In the genomic region with DNA sequence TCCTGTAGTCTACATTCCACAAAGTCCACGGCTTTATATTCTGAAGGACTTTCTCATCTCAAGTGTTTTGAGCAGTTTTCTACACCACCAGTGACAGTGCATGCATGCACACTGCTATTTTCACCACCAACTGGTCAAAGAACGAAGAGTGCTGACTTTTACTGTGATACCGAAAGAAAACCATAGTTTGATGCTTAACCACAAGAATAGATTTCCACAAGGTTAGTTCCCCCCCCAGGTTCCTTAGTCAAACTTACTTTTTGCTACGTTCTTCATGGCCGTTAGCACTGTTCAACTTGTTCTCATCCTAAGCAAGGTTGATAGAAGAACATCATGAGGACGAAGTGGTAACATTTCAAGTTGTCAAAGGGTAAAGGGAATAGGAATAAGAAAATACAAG, we compare ENCODE assay signal across 12 mouse cellular contexts. TPM values are rescaled to one million over a fixed set of nuclear protein-coding genes. Genes with fewer than 3 reads are reported as not detected.
A peak's percentile ranks its signal among the peaks of the same experiment; 100 is the strongest.
DNase-seq lines count a peak whose midpoint lies in the region; ATAC-seq and TF ChIP-seq lines count a peak whose summit lies in the region.
"Had no signal": no experiment of that assay in that cellular context is flagged by ENCODE, and none has a peak within 500 bp of the region (broad histone marks: within the 10 kb centered on the region; RNA-seq: fewer than 3 reads in every experiment).

No protein-coding gene starts in this region.

- no peak for TF ChIP-seq EP300 in ES-Bruce4 (IDR thresholded peaks at IDR 0.05; ENCODE audit: insufficient read depth, low read depth, low read length)
- TF ChIP-seq EP300 in liver, embryonic 14.5 days (IDR thresholded peaks at IDR 0.05; ENCODE audit: low read depth) = no peak

- H3K4me3 ChIP-seq in gastrocnemius, adult 2 months = peak overlapping the region; percentile 94
- H3K4me3 ChIP-seq in layer of hippocampus, adult 2 months = peak overlapping the region; percentile 90
- H3K4me3 ChIP-seq in ES-Bruce4 (ENCODE audit: low read depth, low read length) = no peak overlapping the region
- no peak overlapping the region; a peak in 1 of 4 replicates for H3K4me3 ChIP-seq in liver, embryonic 14.5 days (ENCODE audit: insufficient read depth in 1 of 2, low read depth in 2 of 2, low read length in 2 of 2)

- no peak overlapping the region for H3K27ac ChIP-seq in gastrocnemius, adult 2 months
- no peak overlapping the region for H3K27ac ChIP-seq in layer of hippocampus, adult 2 months
- no peak overlapping the region for H3K27ac ChIP-seq in ES-Bruce4 (ENCODE audit: insufficient read depth, low read length)
- no peak overlapping the region for H3K27ac ChIP-seq in liver, embryonic 14.5 days

- peaks cover 63% of the 10 kb centered on the region for H3K36me3 ChIP-seq in ES-Bruce4 (ENCODE audit: control insufficient read depth, insufficient read depth, low read length, poor library complexity, severe bottlenecking)
- peaks cover 56% of the 10 kb centered on the region for H3K36me3 ChIP-seq in liver, embryonic 14.5 days (replicated peaks; ENCODE audit: control insufficient read depth, insufficient read depth, low read depth)

- DNase-seq in gastrocnemius, adult 2 months = no peak
- DNase-seq in gastrocnemius, postnatal 10 days = no peak
- no peak for DNase-seq in layer of hippocampus, adult 2 months (ENCODE audit: low spot score in 2 of 2)
- DNase-seq in layer of hippocampus, adult 8-10 months (ENCODE audit: low spot score in 2 of 2) = no peak
- DNase-seq in liver, embryonic 14.5 days (ENCODE audit: low read depth in 3 of 3, low spot score in 3 of 3) = no peak
- no peak for DNase-seq in left cerebral cortex, adult 8-10 months (ENCODE audit: low spot score in 2 of 2)
- no peak for DNase-seq in gastrocnemius, postnatal 25 days
- DNase-seq: B cell, adult 2 months; cerebellum, adult 11 months; kidney, postnatal 14 days; right cerebral cortex, postnatal 25 days had no signal

- 0 out of 2 replicates have a peak overlapping the region, but pooled peaks have one; percentile 34 for H3K9ac ChIP-seq in ES-Bruce4 (ENCODE audit: low read depth, poor library complexity, severe bottlenecking)
- no peak overlapping the region for H3K9ac ChIP-seq in liver, embryonic 14.5 days (replicated peaks)

- H3K4me2 ChIP-seq in liver, embryonic 14.5 days (ENCODE audit: low read depth) = peak overlapping the region; percentile 23; the same call in 1 of the 2 replicates

- intact Hi-C loops in gastrocnemius, adult 2 months (cut with DNase I) = loop anchor here (5.0 kb wide), 1 partner anchor 80 kb away; no protein-coding TSS in a partner anchor

- TF ChIP-seq POLR2A in ES-Bruce4 (IDR thresholded peaks at IDR 0.05; ENCODE audit: insufficient read depth, low read length) = no peak

- no peaks in the 10 kb centered on the region for H3K27me3 ChIP-seq in ES-Bruce4 (ENCODE audit: control insufficient read depth, insufficient read depth, low read length, poor library complexity, severe bottlenecking)
- no peaks in the 10 kb centered on the region for H3K27me3 ChIP-seq in liver, embryonic 14.5 days (ENCODE audit: control insufficient read depth, insufficient read depth, low read length)

- ATAC-seq in liver, embryonic 14.5 days (ENCODE audit: insufficient read depth) = no peak

- no peaks in the 10 kb centered on the region for H3K4me1 ChIP-seq in ES-Bruce4 (ENCODE audit: control insufficient read depth, insufficient read depth, low read length)
- H3K4me1 ChIP-seq in liver, embryonic 14.5 days (replicated peaks; ENCODE audit: control insufficient read depth in 2 of 2, insufficient read depth in 2 of 2, low read length in 1 of 2) = peaks cover 9 to 19% of the 10 kb centered on the region in 2 experiments

- no peak for TF ChIP-seq CTCF in gastrocnemius, adult 2 months (IDR thresholded peaks at IDR 0.05)
- TF ChIP-seq CTCF in layer of hippocampus, adult 2 months (conservative IDR thresholded peaks at IDR 0.05) = no peak
- no peak for TF ChIP-seq CTCF in ES-Bruce4 (IDR thresholded peaks at IDR 0.05; ENCODE audit: low read depth, low read length)
- TF ChIP-seq CTCF in liver, embryonic 14.5 days (IDR thresholded peaks at IDR 0.05; ENCODE audit: low read depth) = no peak

- H3K9me3 ChIP-seq in ES-Bruce4 (replicated peaks; ENCODE audit: control insufficient read depth, insufficient read depth, low read length, poor library complexity, severe bottlenecking) = no peaks in the 10 kb centered on the region
- no peaks in the 10 kb centered on the region for H3K9me3 ChIP-seq in liver, embryonic 14.5 days (ENCODE audit: control insufficient read depth, low read length)

- 77% methylated on average over 6 of the region's 6 CpGs for WGBS in liver, embryonic 14.5 days (ENCODE audit: insufficient replicate concordance)

RNA-seq across cellular contexts. Expression of a gene that starts 3.0 kb away (rescaled TPM):
- total RNA-seq in gastrocnemius, adult 2 months (2021) = 100 to 1,000 TPM; 119 TPM
- total RNA-seq in gastrocnemius, postnatal 10 days (2021) = 100 to 1,000 TPM; 139 to 199 TPM
- total RNA-seq in layer of hippocampus, adult 2 months (2021) = 100 to 1,000 TPM; 346 to 390 TPM
- 100 to 1,000 TPM; 305 to 360 (median 339) TPM for total RNA-seq in layer of hippocampus, adult 8-10 months (2022)
- 478 and 518 TPM in 2 replicates for polyA plus RNA-seq in ES-Bruce4 (2011; ENCODE audit: insufficient read depth, insufficient read length, low read depth, missing spikeins)
- 46.5 and 69.5 TPM in 2 replicates for polyA plus RNA-seq in liver, embryonic 14.5 days (2012; rRNA removed)
- polyA plus RNA-seq in liver, embryonic 14.5 days (2014; fragmentation: Nextera tagmentation; extraction: Ambion mirVana) = 207 and 223 TPM in 2 replicates
- 100 to 1,000 TPM; 276 to 295 (median 278) TPM for total RNA-seq in left cerebral cortex, adult 8-10 months (2022)
- total RNA-seq in gastrocnemius, postnatal 25 days (2021) = 10 to 100 TPM; 95.5 to 96.8 TPM

RNA-seq across cellular contexts. Expression of a gene that starts 19.2 kb away (rescaled TPM):
- 10 to 100 TPM; 30.8 to 31.4 TPM for total RNA-seq in gastrocnemius, adult 2 months (2021)
- total RNA-seq in gastrocnemius, postnatal 10 days (2021) = 10 to 100 TPM; 25.1 to 27.3 TPM
- 100 to 1,000 TPM; 106 to 116 TPM for total RNA-seq in layer of hippocampus, adult 2 months (2021)
- total RNA-seq in layer of hippocampus, adult 8-10 months (2022) = 100 to 1,000 TPM in 3 of 4 experiments, 10 to 100 TPM in 1; 98.7 to 122 (median 109) TPM
- 71.2 and 78.8 TPM in 2 replicates for polyA plus RNA-seq in ES-Bruce4 (2011; ENCODE audit: insufficient read depth, insufficient read length, low read depth, missing spikeins)
- 2.6 and 2.9 TPM in 2 replicates for polyA plus RNA-seq in liver, embryonic 14.5 days (2012; rRNA removed)
- 10.1 and 12.7 TPM in 2 replicates for polyA plus RNA-seq in liver, embryonic 14.5 days (2014; fragmentation: Nextera tagmentation; extraction: Ambion mirVana)
- 10 to 100 TPM; 72.9 to 93.9 (median 80.2) TPM for total RNA-seq in left cerebral cortex, adult 8-10 months (2022)
- total RNA-seq in gastrocnemius, postnatal 25 days (2021) = 10 to 100 TPM; 20.1 to 20.8 TPM

RNA-seq across cellular contexts. Expression of a gene that starts 33.1 kb away (rescaled TPM):
- 10 to 100 TPM; 75.3 to 83.5 TPM for total RNA-seq in gastrocnemius, adult 2 months (2021)
- 10 to 100 TPM; 48.4 to 55.1 TPM for total RNA-seq in gastrocnemius, postnatal 10 days (2021)
- total RNA-seq in layer of hippocampus, adult 2 months (2021) = 10 to 100 TPM; 41.6 to 45.2 TPM
- total RNA-seq in layer of hippocampus, adult 8-10 months (2022) = 10 to 100 TPM; 39.0 to 54.5 (median 44.0) TPM
- 35.8 and 41.7 TPM in 2 replicates for polyA plus RNA-seq in ES-Bruce4 (2011; ENCODE audit: insufficient read depth, insufficient read length, low read depth, missing spikeins)
- 37.3 and 40.9 TPM in 2 replicates for polyA plus RNA-seq in liver, embryonic 14.5 days (2012; rRNA removed)
- 55.3 and 62.5 TPM in 2 replicates for polyA plus RNA-seq in liver, embryonic 14.5 days (2014; fragmentation: Nextera tagmentation; extraction: Ambion mirVana)
- 10 to 100 TPM; 40.8 to 43.5 (median 42.8) TPM for total RNA-seq in left cerebral cortex, adult 8-10 months (2022)
- total RNA-seq in gastrocnemius, postnatal 25 days (2021) = 10 to 100 TPM; 74.2 to 80.6 TPM

RNA-seq across cellular contexts. Expression of a gene that starts 33.2 kb away (rescaled TPM):
- 100 to 1,000 TPM; 187 to 259 TPM for total RNA-seq in gastrocnemius, adult 2 months (2021)
- 100 to 1,000 TPM; 207 to 226 TPM for total RNA-seq in gastrocnemius, postnatal 10 days (2021)
- 100 to 1,000 TPM; 149 to 160 TPM for total RNA-seq in layer of hippocampus, adult 2 months (2021)
- total RNA-seq in layer of hippocampus, adult 8-10 months (2022) = 100 to 1,000 TPM in 3 of 4 experiments, 10 to 100 TPM in 1; 99.4 to 184 (median 132) TPM
- 83.8 and 109 TPM in 2 replicates for polyA plus RNA-seq in ES-Bruce4 (2011; ENCODE audit: insufficient read depth, insufficient read length, low read depth, missing spikeins)
- polyA plus RNA-seq in liver, embryonic 14.5 days (2012; rRNA removed) = 123 and 181 TPM in 2 replicates
- polyA plus RNA-seq in liver, embryonic 14.5 days (2014; fragmentation: Nextera tagmentation; extraction: Ambion mirVana) = 248 and 249 TPM in 2 replicates
- 100 to 1,000 TPM; 115 to 163 (median 132) TPM for total RNA-seq in left cerebral cortex, adult 8-10 months (2022)
- 100 to 1,000 TPM; 206 to 210 TPM for total RNA-seq in gastrocnemius, postnatal 25 days (2021)

RNA-seq across cellular contexts. Expression of a gene that starts 50.2 kb away (rescaled TPM):
- total RNA-seq in gastrocnemius, adult 2 months (2021) = 1 to 10 TPM; 3.8 to 4.3 TPM
- total RNA-seq in gastrocnemius, postnatal 10 days (2021) = 10 to 100 TPM; 12.8 to 13.4 TPM
- total RNA-seq in layer of hippocampus, adult 2 months (2021) = 10 to 100 TPM; 18.5 to 24.6 TPM
- total RNA-seq in layer of hippocampus, adult 8-10 months (2022) = 10 to 100 TPM; 17.8 to 23.4 (median 20.3) TPM
- 43.0 and 52.2 TPM in 2 replicates for polyA plus RNA-seq in ES-Bruce4 (2011; ENCODE audit: insufficient read depth, insufficient read length, low read depth, missing spikeins)
- 1.9 and 3.9 TPM in 2 replicates for polyA plus RNA-seq in liver, embryonic 14.5 days (2012; rRNA removed)
- 5.1 and 5.5 TPM in 2 replicates for polyA plus RNA-seq in liver, embryonic 14.5 days (2014; fragmentation: Nextera tagmentation; extraction: Ambion mirVana)
- total RNA-seq in left cerebral cortex, adult 8-10 months (2022) = 10 to 100 TPM; 10.4 to 33.0 (median 23.4) TPM
- 1 to 10 TPM; 4.9 to 5.6 TPM for total RNA-seq in gastrocnemius, postnatal 25 days (2021)

Comparison
In these comparisons a context has a peak if more than half of its experiments do, and no peak if none do; other contexts are left out.
1. H3K4me3 ChIP-seq: peak in gastrocnemius, adult 2 months (single experiment) and layer of hippocampus, adult 2 months (single experiment); none in ES-Bruce4 (single experiment) and liver, embryonic 14.5 days (0 of 2).